Mouse (Mus musculus): ENCODE results near the gene Selplg.

Gene Selplg

GRCm38 (mm10) chr5:113832490-113832901, at the start of gene Selplg:
Gene Selplg (minus strand): TSS chr5:113832644.
- no peak for DNase-seq (ENCODE audit: low spot score in 2 of 2)

GRCm38 (mm10) chr5:113881136-113881535, 48.7 kb upstream of the Selplg start:
- no peak for DNase-seq (ENCODE audit: low spot score in 2 of 2)

GRCm38 (mm10) chr5:113878943-113879617, 46.6 kb upstream of the Selplg start:
- no peak for DNase-seq (ENCODE audit: low spot score in 2 of 2)

- no peak for DNase-seq (ENCODE audit: low spot score in 2 of 2)
Observed at GRCm38 (mm10) chr5:113877565-113877964, 45.1 kb upstream of the Selplg start.

- DNase-seq (ENCODE audit: low spot score in 2 of 2): no peak
Observed at GRCm38 (mm10) chr5:113876176-113876575, 43.7 kb upstream of the Selplg start.

GRCm38 (mm10) chr5:113875625-113876024, 43.2 kb upstream of the Selplg start:
- no peak for DNase-seq (ENCODE audit: low spot score in 2 of 2)

GRCm38 (mm10) chr5:113874063-113875024, 41.9 kb upstream of the Selplg start:
- DNase-seq (ENCODE audit: low spot score in 2 of 2): no peak

GRCm38 (mm10) chr5:113872936-113873912, 40.8 kb upstream of the Selplg start:
- peak; percentile 61 to 82 for DNase-seq (ENCODE audit: low spot score in 2 of 2)

GRCm38 (mm10) chr5:113871903-113872548, 39.6 kb upstream of the Selplg start:
- DNase-seq (ENCODE audit: low spot score in 2 of 2): peak; percentile 42 to 61

- no peak for DNase-seq (ENCODE audit: low spot score in 2 of 2)
Observed at GRCm38 (mm10) chr5:113870393-113871040, 38.1 kb upstream of the Selplg start.

GRCm38 (mm10) chr5:113869132-113869531, 36.7 kb upstream of the Selplg start:
- DNase-seq (ENCODE audit: low spot score in 2 of 2): no peak

GRCm38 (mm10) chr5:113864992-113865391, 32.5 kb upstream of the Selplg start:
- no peak for DNase-seq (ENCODE audit: low spot score in 2 of 2)

GRCm38 (mm10) chr5:113863994-113864393, 31.6 kb upstream of the Selplg start:
- DNase-seq (ENCODE audit: low spot score in 2 of 2): no peak

GRCm38 (mm10) chr5:113862418-113862817, 30.0 kb upstream of the Selplg start:
- DNase-seq (ENCODE audit: low spot score in 2 of 2): no peak

- DNase-seq (ENCODE audit: low spot score in 2 of 2): no peak
Observed at GRCm38 (mm10) chr5:113861294-113861693, 28.9 kb upstream of the Selplg start.

GRCm38 (mm10) chr5:113858971-113859370, 26.5 kb upstream of the Selplg start:
- no peak for DNase-seq (ENCODE audit: low spot score in 2 of 2)

GRCm38 (mm10) chr5:113858550-113858949, 26.1 kb upstream of the Selplg start:
- no peak for DNase-seq (ENCODE audit: low spot score in 2 of 2)

GRCm38 (mm10) chr5:113857631-113858030, 25.2 kb upstream of the Selplg start:
- no peak for DNase-seq (ENCODE audit: low spot score in 2 of 2)

- DNase-seq (ENCODE audit: low spot score in 2 of 2): no peak
Observed at GRCm38 (mm10) chr5:113856631-113857030, 24.2 kb upstream of the Selplg start.

GRCm38 (mm10) chr5:113855696-113856095, 23.3 kb upstream of the Selplg start:
- DNase-seq (ENCODE audit: low spot score in 2 of 2): no peak
